Mouse (Mus musculus): ENCODE measurements around the gene Unc119b.
"Not testable (repeated sequence)": the region's sequence is repeated elsewhere in the genome, so short reads cannot be mapped to it uniquely, and the experiment has no call there.

Unc119b gene

DNA sequence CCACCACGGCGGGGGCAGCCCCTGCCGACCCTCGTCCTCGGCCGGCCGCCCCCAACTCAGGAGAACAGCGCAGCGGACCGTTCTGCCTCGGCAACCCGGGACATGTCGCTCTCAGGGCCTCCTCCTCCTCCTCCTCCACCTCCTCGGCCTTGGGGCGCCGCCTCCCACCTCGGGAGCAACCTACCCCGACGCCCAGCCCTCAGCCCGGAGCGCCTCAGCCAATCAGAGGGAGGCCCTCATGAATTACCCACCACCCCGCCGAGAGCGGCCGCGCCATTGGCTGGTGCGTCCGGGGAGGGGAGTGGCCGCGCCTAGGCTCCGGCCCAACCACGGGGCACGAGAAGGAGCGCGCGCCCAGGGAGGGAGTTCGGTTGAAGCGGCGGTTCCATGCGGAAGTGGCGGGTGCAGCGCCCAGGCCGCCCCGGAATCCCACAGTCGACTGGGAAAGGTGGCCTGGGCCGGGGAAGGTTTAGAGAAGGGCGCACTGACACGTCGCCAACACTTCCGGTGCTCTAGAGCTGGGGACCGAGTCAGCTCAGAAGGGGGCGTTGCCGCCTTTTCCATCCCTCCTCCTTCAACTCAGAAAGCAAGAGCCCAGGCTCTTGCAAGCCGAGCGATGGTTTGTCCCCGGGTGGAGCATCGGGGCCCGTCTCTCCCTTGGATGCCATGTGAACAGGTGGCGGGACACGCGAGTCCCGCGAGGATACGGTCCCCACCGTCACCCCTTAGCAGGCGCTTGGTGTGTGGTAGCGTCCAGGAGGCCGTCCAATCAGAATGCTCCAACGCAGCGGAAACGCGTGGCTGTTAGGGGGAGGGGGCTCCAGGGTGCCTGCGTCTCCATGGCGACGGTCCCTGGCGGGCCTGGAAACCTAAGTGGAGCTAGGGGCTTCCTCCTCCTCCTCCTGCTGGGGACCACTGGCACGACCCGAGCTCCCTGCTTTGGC is 23.5 kb upstream of the Unc119b start, which contains the start of gene Mlec:
Gene Mlec, minus strand, starts transcription at position 140 of the 944 bp plus-strand sequence.
- peak; percentile 97 for DNase-seq (ENCODE audit: low read depth, low spot score)

DNA sequence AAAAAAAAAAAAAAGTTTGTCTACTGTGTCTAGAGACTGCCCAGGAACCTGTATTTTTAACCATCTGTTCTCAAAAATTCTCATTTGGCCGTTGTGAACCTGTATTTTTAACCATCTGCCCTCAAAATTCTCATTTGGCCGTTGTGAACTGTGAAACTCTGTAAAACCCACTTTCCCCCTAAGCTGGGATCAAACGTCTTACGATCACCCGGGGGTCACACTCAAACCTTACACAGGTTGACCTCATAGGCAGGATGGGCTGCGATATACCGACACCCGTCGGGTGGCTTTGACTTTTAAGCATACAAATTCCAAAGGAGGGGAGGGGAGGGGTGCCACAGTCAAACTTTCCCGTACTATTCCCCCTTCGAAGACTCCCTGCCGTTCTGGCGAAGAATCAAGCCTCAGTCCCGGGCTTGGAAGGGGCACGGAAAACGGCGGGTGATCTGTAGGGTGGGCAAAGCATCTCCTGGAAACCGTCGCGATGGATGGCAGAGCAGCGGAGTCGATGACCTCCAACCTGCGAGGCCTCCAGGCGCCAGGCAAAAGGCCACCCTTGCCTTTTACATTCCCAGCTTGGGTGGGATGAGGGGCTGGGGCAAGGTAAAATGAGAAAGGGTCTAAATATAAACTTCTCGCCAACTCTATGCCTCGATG is 22.3 kb upstream of the Unc119b start:
- no peak for DNase-seq (ENCODE audit: low read depth, low spot score)

- no peak for DNase-seq (ENCODE audit: low read depth, low spot score)
Measured at GRCm38 (mm10) chr5:115156401-115156800, 21.6 kb upstream of the Unc119b start.

DNA sequence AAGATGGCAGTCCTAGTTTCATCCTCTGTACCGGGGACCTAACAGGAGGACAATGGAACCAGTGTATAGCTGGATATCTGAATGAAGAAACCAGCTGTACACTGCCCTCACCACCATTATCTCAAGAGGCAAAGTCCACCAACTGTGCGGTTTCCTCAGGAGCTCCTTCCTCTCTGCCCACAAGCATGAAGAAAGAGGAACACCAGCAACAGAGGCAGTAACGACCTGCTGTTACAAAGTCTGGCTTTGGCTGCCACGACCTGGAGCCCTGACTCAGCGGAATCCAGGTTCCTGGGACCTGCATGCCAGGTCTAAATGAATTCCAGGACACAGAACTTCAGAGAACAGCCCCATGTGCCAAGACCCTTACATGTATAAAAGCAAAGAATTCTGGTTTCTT is 21.1 kb upstream of the Unc119b start:
- no peak for DNase-seq (ENCODE audit: low read depth, low spot score)

- DNase-seq (ENCODE audit: low read depth, low spot score), result no peak
Measured at GRCm38 (mm10) chr5:115155156-115155631, 20.4 kb upstream of the Unc119b start.

DNA sequence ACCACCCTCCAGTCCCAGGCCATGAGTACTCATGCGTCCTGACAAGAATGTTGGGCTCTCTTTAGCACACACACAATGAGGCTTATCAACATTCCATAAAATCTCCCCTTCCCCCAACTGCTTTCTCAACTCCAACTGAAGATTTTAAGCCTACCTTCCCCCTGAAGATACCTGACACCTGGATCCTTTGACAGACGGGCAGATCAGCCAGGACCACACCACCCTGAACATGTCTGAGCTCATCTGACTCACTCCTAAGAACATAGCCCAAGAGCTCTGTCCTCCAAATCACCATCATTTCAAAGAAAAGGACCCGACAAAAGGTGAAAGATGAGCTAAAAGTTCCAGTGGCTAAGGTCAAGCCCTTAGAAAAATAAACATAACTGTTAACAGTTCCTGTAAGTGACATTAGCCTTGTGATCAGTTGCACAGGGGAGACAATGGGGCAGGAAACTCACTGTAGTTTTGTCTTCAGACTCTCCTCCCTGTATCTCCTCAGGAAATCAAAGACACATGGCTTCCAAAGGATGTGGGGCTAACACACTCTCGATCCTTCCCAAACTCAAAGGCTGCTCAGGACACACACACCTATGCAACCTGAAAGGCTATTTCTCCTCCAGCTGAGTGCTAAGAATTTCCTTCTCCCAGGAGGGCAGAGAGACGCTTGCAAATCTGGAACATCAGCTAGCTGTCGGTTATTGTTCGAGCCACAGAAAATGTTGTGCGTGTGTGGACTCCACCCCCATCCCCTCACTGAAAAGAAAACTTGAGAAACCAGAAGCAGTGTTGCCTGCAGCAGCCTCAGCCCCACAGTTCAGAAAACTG is 17.6 kb upstream of the Unc119b start:
- no peak for DNase-seq (ENCODE audit: low read depth, low spot score)

DNA sequence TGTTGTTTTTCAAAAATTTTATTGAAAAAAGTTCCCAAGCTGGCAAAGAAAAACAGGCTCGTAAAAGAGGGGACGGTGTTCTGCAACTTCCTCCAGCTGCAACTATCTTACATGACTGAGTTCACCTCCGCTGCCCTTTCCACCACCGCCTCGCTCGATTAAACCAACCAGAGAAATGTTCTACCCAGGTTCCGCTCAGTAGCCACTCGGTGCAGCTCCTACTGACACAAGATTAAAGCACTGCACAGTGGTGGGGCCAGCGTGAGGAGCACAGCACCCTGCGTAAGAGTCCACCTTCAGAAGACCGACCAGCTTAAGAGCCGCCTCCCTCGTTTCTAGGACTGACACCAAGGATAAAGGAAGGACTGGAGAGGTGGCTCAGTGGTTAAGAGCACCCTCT is 16.7 kb upstream of the Unc119b start:
- DNase-seq (ENCODE audit: low read depth, low spot score), result no peak

GRCm38 (mm10) chr5:115150991-115151390 is 16.2 kb upstream of the Unc119b start:
- DNase-seq (ENCODE audit: low read depth, low spot score), result no peak

DNA sequence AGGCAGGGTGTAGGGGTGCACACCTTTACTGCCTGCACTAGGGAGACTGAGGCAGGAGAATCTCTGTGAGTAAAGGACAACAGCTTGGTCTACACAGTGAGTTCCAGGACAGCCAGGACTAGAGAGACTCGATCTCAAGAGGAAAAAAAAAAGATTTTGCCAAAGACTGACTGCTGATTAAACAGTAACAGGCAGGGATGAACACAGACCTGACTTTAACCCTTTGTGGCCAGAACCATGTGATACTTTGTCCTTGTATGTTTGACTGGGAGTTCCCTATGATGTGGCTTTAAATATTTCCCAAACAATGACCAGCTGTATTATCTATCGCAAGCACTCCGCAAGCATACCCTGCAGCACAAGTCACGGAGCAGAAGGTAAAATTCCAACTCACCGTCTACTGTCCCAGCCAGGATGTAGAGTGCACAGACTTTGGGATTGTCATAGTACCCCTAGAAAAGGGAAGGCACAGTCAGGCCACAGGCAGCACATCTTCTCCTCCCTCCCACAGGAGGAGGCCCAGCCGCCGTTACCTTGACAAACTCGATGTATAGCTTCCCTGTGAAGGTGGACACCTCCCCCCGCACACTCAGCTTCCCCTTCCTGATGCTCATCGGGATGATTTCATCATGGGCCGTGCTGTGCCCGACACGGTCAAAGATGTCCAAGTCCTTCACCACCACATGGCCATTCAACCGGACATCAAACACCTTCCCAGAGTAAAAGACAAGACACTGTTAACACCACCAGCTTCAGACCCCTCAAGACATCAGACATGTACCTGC is 15.1 kb upstream of the Unc119b start:
- no peak for DNase-seq (ENCODE audit: low read depth, low spot score)

GRCm38 (mm10) chr5:115148872-115149271 is 14.1 kb upstream of the Unc119b start:
- not testable (repeated sequence) for DNase-seq (ENCODE audit: low read depth, low spot score)

GRCm38 (mm10) chr5:115148378-115148777 is 13.6 kb upstream of the Unc119b start:
- no peak for DNase-seq (ENCODE audit: low read depth, low spot score)

DNA sequence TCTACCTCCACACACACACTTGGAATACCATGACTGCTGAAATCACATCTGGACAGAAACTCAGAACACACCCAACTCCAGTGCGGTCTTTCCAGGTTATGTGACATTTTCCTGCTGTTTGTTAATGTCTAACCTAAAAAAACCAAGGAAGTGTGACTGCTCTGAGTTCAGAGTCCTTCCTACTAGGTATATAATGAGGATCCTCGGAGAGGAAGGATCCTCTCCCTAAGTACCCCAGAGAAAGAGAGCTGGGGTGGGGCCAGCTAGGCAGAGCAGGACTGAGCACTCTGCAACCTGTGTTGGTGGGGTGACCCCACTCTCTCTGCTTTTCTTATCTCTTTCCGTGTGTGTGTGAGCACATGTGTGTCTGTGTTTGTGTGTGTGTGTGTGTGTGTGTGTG is 12.6 kb upstream of the Unc119b start:
- DNase-seq (ENCODE audit: low read depth, low spot score), result no peak

DNA sequence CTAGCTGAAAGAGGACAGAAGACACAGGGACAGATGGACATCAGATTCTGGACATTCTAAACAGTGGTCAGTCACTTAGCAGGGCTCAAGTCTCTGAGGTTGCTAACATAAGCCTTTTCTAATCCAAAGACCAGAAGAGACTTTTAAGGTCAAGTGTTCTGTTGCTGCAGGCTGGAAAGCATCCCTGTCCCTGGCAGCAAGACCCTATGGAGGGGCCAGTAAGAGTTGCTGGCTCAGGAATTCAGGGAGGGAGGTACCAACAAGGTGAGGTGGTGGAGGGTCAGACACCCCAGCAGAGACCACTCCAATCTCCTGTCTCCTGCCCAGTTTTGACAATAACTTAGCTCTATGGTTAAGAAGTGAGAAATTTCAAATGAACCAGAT is 12.0 kb upstream of the Unc119b start:
- DNase-seq (ENCODE audit: low read depth, low spot score), result no peak

- DNase-seq (ENCODE audit: low read depth, low spot score), result no peak
Measured at GRCm38 (mm10) chr5:115145976-115146746, 11.4 kb upstream of the Unc119b start.

GRCm38 (mm10) chr5:115145253-115145968 is 10.6 kb upstream of the Unc119b start:
- no peak for DNase-seq (ENCODE audit: low read depth, low spot score)

DNA sequence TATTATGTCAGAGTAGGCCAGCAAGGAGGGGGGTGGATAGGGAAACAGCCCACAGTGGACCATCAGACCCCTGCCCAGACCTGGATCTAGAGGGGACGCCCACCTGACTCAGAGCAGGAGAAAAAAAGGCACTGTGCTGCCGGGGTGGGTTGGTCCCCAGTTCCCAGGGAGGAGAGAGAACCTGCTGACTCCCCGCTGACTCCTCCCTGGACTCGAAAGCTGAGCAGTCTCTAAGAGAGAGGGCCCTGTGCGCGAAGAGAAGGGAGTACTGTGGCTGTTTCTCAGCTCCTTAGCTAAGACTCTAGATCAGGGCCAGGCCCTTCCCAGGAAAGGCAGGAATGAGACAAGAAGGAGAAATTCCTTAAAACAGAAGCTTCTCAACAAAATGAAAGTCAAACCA is 9.7 kb upstream of the Unc119b start:
- DNase-seq (ENCODE audit: low read depth, low spot score), result no peak

GRCm38 (mm10) chr5:115143552-115143951 is 8.8 kb upstream of the Unc119b start:
- no peak for DNase-seq (ENCODE audit: low read depth, low spot score)

GRCm38 (mm10) chr5:115142166-115142697 is 7.5 kb upstream of the Unc119b start:
- DNase-seq (ENCODE audit: low read depth, low spot score), result no peak

- DNase-seq (ENCODE audit: low read depth, low spot score), result no peak
Measured at GRCm38 (mm10) chr5:115140726-115141125, 6.0 kb upstream of the Unc119b start.
